Mouse (Mus musculus) stomach, embryonic 15.5 days (tissue): ENCODE data around the gene C8b. TPM values are rescaled to one million over a fixed set of nuclear protein-coding genes. Genes with fewer than 3 reads are reported as not detected.

ENCODE experiments used
- ATAC-seq: fragments of 200-750 bp; cut with Nextera tagmentation; 2 replicates; pipeline ENCODE4 v1.8.0; 2017; ENCODE audit warnings: low read depth, moderate number of reproducible peaks, moderate TSS enrichment; ENCODE audit not compliant: insufficient read depth, low FRiP score
- H3K27ac ChIP-seq: fragments of 300-500 bp; sonication (generic); 2 replicates; pipeline ENCODE4 v1.5.1; 2015; ENCODE audit warnings: mild to moderate bottlenecking, inconsistent platforms
- H3K27me3 ChIP-seq: fragments of 300-500 bp; sonication (generic); replicated peaks from 2 replicates; pipeline ENCODE4 v1.6.1; 2015; ENCODE audit warnings: inconsistent platforms
- H3K36me3 ChIP-seq: fragments of 300-500 bp; sonication (generic); 2 replicates; pipeline ENCODE4 v1.6.1; 2015; ENCODE audit warnings: inconsistent platforms
- H3K4me1 ChIP-seq: fragments of 300-500 bp; sonication (generic); 2 replicates; pipeline ENCODE4 v1.6.1; 2015; ENCODE audit warnings: inconsistent platforms
- H3K4me2 ChIP-seq: fragments of 300-500 bp; sonication (generic); 2 replicates; pipeline ENCODE4 v1.6.1; 2015; ENCODE audit warnings: mild to moderate bottlenecking, inconsistent platforms
- H3K4me3 ChIP-seq: fragments of 300-500 bp; sonication (generic); replicated peaks from 2 replicates; pipeline ENCODE4 v1.5.1; 2015; ENCODE audit warnings: inconsistent platforms
- H3K9ac ChIP-seq: fragments of 300-500 bp; sonication (generic); 2 replicates; pipeline ENCODE4 v1.6.1; 2015; ENCODE audit warnings: inconsistent platforms
- H3K9me3 ChIP-seq: fragments of 300-500 bp; sonication (generic); 2 replicates; pipeline ENCODE4 v1.6.1; 2016; ENCODE audit warnings: inconsistent platforms
- WGBS: fragments of 180-500 bp; shearing (Covaris S2); methylation state at CpG from one replicate; pipeline ENCODE4 v1.1.7; 2015; 5-methylcytosine and 5-hydroxymethylcytosine counted together
- polyA plus RNA-seq: library from polyadenylated mRNA; unstranded; fragments of >200 nt; fragmentation: Nextera tagmentation; extraction: Ambion mirVana; gene quantifications from 2 replicates; pipeline ENCODE4 v1.2.1, GENCODE M21; 2015

C8b gene
- polyA plus RNA-seq, result 0.68 and 2.4 TPM in 2 replicates

- H3K9me3 ChIP-seq, result no peaks in the 10 kb centered on the region
- no peak within 1 kb of the TSS for H3K4me2 ChIP-seq
- 70% methylated on average over 8 of the region's 8 CpGs for WGBS
- ATAC-seq, result no peak
- no peaks in the 10 kb centered on the region for H3K27me3 ChIP-seq
- H3K4me3 ChIP-seq, result no peak within 1 kb of the TSS
- no peaks in the 10 kb centered on the region for H3K36me3 ChIP-seq
- H3K27ac ChIP-seq, result no peak within 1 kb of the TSS
- H3K4me1 ChIP-seq, result no peaks in the 10 kb centered on the region
- no peak within 1 kb of the TSS for H3K9ac ChIP-seq
Observed at GRCm38 (mm10) chr4:104766065-104766464, at the start of gene C8b. TSS of gene C8b (plus strand) at chr4:104766317.

DNA sequence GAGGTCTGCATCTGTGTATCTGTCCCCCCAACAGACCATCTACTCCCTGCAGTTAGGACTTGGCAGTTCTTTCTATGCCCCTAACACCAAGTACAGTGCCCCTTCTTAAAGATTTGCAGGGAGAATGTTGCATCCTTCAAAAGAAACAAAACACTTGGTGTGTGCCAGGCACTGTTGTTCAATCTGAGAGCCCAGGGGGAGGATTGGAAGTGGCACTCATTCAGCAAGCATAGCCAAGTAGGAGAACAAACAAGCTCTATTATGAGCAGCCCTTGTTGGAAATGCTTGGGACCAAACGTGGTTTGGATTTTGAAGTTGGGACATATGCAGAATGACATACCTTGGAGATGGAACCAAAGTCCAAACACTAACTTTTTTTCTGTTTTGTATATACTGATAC is 49.6 kb upstream of the C8b start:
- ATAC-seq, result no peak

GRCm38 (mm10) chr4:104718973-104719795 is 46.9 kb upstream of the C8b start:
- H3K4me2 ChIP-seq, result no peak overlapping the region
- no peak overlapping the region for H3K9ac ChIP-seq
- H3K9me3 ChIP-seq, result no peaks in the 10 kb centered on the region
- no peaks in the 10 kb centered on the region for H3K27me3 ChIP-seq
- H3K4me1 ChIP-seq, result peaks cover 4% of the 10 kb centered on the region; the same call in 1 of the 2 replicates
- H3K4me3 ChIP-seq, result no peak overlapping the region
- H3K27ac ChIP-seq, result no peak overlapping the region
- ATAC-seq, result peak; percentile 76
- WGBS, result 40% methylated on average over 13 of the region's 13 CpGs
- H3K36me3 ChIP-seq, result no peaks in the 10 kb centered on the region

More for the DNA sequence above, 49.6 kb upstream of the C8b start:
- H3K27me3 ChIP-seq, result no peaks in the 10 kb centered on the region
- no peak overlapping the region for H3K27ac ChIP-seq
- no peak overlapping the region for H3K4me3 ChIP-seq
- H3K9me3 ChIP-seq, result no peaks in the 10 kb centered on the region
- H3K4me2 ChIP-seq, result no peak overlapping the region
- no peaks in the 10 kb centered on the region for H3K36me3 ChIP-seq
- WGBS, result 66% methylated on average over 1 of the region's 1 CpGs
- H3K4me1 ChIP-seq, result peaks cover 4% of the 10 kb centered on the region; the same call in 1 of the 2 replicates
- H3K9ac ChIP-seq, result no peak overlapping the region

DNA sequence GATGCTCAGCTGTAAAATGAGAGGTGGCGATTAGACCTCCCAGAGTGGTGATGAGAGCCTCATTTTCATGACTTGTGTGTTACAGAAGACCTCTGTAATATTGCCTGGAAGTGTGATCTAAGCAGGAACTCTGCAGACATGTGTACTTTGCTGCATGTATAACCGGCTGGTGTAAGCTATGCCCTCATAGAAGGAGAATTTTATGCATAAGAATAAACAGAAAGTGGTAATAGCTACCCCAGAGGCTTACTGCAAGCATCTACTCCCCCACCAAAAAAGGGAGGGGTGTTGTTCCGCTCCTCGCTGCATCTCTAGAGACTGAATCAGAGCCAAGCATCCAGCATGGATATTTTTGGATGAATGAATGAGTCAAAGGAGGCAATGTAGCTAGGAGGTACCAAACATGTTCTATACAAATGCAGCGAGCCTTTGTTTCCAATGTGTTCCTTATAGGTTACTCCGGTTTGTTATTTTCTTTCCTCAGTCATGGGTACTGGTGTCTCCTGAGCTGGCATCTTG is 42.5 kb upstream of the C8b start:
- 69% methylated on average over 6 of the region's 6 CpGs for WGBS
- Histone ChIP-seq H3K27ac (no peak overlapping the region), H3K4me3 (no peak overlapping the region), H3K4me1 (peaks cover 4% of the 10 kb centered on the region; the same call in 1 of the 2 replicates), H3K4me2 (no peak overlapping the region), H3K9ac (no peak overlapping the region), H3K9me3 (no peaks in the 10 kb centered on the region), H3K36me3 (no peaks in the 10 kb centered on the region), H3K27me3 (no peaks in the 10 kb centered on the region)
- no peak for ATAC-seq

DNA sequence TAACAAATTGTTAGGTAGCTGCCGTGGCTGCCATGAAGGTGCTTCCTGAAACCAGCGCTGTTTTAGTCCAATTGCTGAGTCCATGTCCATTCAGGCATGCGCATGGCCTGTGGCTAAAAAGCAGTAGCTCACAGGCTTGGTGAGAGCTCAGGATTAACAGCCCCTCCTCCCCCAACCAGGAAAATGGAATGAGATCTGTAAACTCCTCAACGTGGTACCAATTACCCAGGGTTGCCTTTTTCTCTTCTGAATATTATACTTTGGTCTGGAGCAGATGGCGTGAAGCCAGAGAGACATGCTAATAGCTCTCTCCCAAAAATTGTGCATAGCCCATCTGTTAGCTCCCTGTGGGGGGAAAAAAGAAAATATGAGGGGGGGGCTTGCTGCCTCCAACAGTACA is 41.9 kb upstream of the C8b start:
- no peak for ATAC-seq
- H3K9ac ChIP-seq, result no peak overlapping the region
- H3K9me3 ChIP-seq, result no peaks in the 10 kb centered on the region
- H3K4me2 ChIP-seq, result no peak overlapping the region
- no peak overlapping the region for H3K4me3 ChIP-seq
- peaks cover 2% of the 10 kb centered on the region; the same call in 1 of the 2 replicates for H3K4me1 ChIP-seq
- H3K27ac ChIP-seq, result no peak overlapping the region
- no peaks in the 10 kb centered on the region for H3K36me3 ChIP-seq
- H3K27me3 ChIP-seq, result no peaks in the 10 kb centered on the region
- WGBS, result 58% methylated on average over 5 of the region's 5 CpGs

- no peak overlapping the region for H3K9ac ChIP-seq
- no peaks in the 10 kb centered on the region for H3K4me1 ChIP-seq
- H3K27ac ChIP-seq, result no peak overlapping the region
- 43% methylated on average over 3 of the region's 3 CpGs for WGBS
- H3K36me3 ChIP-seq, result no peaks in the 10 kb centered on the region
- H3K9me3 ChIP-seq, result no peaks in the 10 kb centered on the region
- H3K27me3 ChIP-seq, result no peaks in the 10 kb centered on the region
- H3K4me3 ChIP-seq, result no peak overlapping the region
- ATAC-seq, result no peak
- H3K4me2 ChIP-seq, result no peak overlapping the region
Observed at GRCm38 (mm10) chr4:104725673-104726072, 40.4 kb upstream of the C8b start.

- no peak overlapping the region for H3K4me3 ChIP-seq
- H3K4me1 ChIP-seq, result no peaks in the 10 kb centered on the region
- no peaks in the 10 kb centered on the region for H3K27me3 ChIP-seq
- whole genome bisulfite sequencing, result 72% methylated on average over 8 of the region's 8 CpGs
- H3K27ac ChIP-seq, result no peak overlapping the region
- no peak overlapping the region for H3K9ac ChIP-seq
- H3K4me2 ChIP-seq, result no peak overlapping the region
- ATAC-seq, result no peak
- H3K36me3 ChIP-seq, result no peaks in the 10 kb centered on the region
- no peaks in the 10 kb centered on the region for H3K9me3 ChIP-seq
Observed at GRCm38 (mm10) chr4:104729185-104729584, 36.9 kb upstream of the C8b start.

DNA sequence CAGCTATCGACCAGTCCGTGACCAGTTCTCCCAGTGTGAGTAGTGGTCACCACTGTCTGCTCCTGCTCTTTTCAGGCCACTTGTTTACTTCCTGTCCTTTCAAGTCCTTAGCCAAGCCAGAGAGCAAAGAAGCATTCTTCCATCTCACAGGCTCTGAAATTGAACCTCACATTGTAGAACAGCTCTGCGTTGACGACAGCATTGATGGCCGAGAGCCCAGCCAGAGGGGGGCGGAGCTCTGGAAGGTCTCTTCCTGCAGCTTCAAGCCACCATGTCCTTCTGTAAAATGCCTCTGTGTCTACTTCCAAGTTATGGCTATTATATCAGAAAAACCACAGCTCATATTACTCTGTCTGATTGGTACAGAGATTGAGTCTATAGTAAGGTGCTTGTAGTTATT is 19.6 kb upstream of the C8b start:
- 62% methylated on average over 6 of the region's 6 CpGs for WGBS
- Histone ChIP-seq H3K36me3 (no peaks in the 10 kb centered on the region), H3K4me3 (no peak overlapping the region), H3K9me3 (no peaks in the 10 kb centered on the region), H3K27me3 (no peaks in the 10 kb centered on the region), H3K4me1 (no peaks in the 10 kb centered on the region; the same call in 1 of the 2 replicates), H3K4me2 (no peak overlapping the region), H3K9ac (no peak overlapping the region), H3K27ac (no peak overlapping the region)
- ATAC-seq, result no peak

DNA sequence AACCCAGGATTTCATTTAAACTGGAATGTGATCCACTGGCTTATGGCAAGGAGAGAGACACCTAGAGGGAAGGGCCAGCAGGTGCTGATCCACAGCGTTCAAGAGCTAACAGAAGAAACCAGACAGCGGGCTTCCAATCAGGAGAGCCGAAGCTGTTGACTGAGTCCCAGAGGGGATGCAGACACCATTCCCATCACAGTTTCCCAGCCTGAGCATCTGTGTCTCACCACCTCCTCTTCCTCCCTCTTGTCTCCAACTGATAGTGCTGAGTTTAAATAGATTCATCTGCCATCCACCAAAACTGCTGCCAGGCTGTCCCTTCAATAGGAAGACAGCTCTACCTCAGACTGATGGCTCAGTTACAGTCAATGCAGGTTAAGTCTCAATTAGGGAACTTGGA is 12.0 kb upstream of the C8b start:
- no peaks in the 10 kb centered on the region for H3K27me3 ChIP-seq
- H3K4me1 ChIP-seq, result no peaks in the 10 kb centered on the region
- H3K4me2 ChIP-seq, result no peak overlapping the region
- no peak overlapping the region for H3K9ac ChIP-seq
- WGBS, result 76% methylated on average over 3 of the region's 3 CpGs
- no peaks in the 10 kb centered on the region for H3K9me3 ChIP-seq
- no peak for ATAC-seq
- H3K36me3 ChIP-seq, result no peaks in the 10 kb centered on the region
- H3K27ac ChIP-seq, result no peak overlapping the region
- no peak overlapping the region for H3K4me3 ChIP-seq

DNA sequence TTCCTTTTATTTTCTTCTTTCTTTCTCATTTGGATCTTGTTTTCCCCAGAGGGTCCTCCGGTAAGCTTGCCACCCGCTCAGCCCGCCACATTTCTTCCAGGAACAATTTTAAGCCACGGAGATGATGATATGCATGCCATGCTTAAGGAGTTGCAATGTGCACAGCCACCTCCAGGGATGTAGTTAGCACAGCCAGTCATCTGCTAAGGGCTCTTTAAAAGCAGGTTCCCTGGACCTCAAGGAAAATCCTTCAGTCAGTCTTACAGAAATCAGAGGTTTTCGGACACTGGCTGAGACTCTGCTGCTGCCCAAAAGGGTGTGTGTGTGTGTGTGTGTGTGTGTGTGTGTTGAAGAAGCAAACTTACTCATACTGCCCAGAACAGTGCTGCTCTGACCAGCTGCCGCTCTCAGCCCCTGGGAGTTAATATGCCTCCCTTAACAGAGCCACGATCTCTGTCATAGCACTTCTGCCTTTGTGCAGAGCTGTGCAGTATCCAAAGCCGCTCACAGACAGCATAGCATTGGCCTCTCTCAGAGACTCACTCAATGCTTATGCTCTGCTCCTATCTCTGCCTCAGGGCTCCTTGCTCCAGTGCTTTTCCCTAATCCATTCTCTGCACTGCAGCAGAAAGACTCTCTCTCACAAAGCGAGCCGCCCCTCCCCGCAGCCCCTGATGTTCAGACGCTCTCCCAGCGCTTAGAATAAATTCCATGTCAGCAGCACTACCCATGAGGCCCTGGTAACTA is 5.1 kb upstream of the C8b start:
- no peak overlapping the region for H3K9ac ChIP-seq
- 71% methylated on average over 13 of the region's 13 CpGs for WGBS
- no peak for ATAC-seq

GRCm38 (mm10) chr4:104768190-104768589 is 2.1 kb downstream of the C8b start:
- Histone ChIP-seq H3K4me1 (no peaks in the 10 kb centered on the region), H3K9ac (no peak overlapping the region), H3K27me3 (no peaks in the 10 kb centered on the region), H3K4me2 (no peak overlapping the region), H3K9me3 (no peaks in the 10 kb centered on the region), H3K36me3 (no peaks in the 10 kb centered on the region), H3K4me3 (no peak overlapping the region), H3K27ac (no peak overlapping the region)
- 69% methylated on average over 4 of the region's 4 CpGs for WGBS
- ATAC-seq, result no peak

More for the DNA sequence above, 5.1 kb upstream of the C8b start:
- no peaks in the 10 kb centered on the region for H3K9me3 ChIP-seq
- H3K4me3 ChIP-seq, result no peak overlapping the region
- no peaks in the 10 kb centered on the region for H3K4me1 ChIP-seq
- H3K27me3 ChIP-seq, result no peaks in the 10 kb centered on the region
- no peak overlapping the region for H3K27ac ChIP-seq
- H3K36me3 ChIP-seq, result no peaks in the 10 kb centered on the region
- H3K4me2 ChIP-seq, result no peak overlapping the region

DNA sequence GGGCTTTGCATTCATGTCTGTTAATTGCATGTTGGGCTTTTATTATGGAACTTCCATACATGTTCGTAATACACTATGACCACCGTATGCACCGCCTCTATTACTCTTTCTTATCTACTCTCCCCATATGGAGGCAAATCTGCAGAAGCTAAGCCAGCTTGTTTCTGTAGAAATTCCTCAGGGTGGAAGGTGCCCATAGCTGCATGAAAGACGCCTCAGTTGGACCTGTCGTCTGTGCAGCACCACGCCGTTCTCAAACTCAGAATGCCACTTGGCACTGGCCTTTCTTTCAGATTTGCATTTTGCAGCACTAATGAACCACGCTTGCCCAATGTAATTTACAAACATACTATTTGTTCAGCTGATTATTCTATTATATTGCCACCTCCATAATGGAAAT is 3.5 kb downstream of the C8b start:
- Histone ChIP-seq H3K27ac (no peak overlapping the region), H3K4me1 (no peaks in the 10 kb centered on the region), H3K27me3 (no peaks in the 10 kb centered on the region), H3K4me3 (no peak overlapping the region), H3K9me3 (no peaks in the 10 kb centered on the region), H3K36me3 (no peaks in the 10 kb centered on the region), H3K4me2 (no peak overlapping the region), H3K9ac (no peak overlapping the region)
- no peak for ATAC-seq
- WGBS, result 88% methylated on average over 8 of the region's 8 CpGs
